Mouse (Mus musculus) ES-Bruce4 (cell line): Measurements from ENCODE around the gene Ambra1.

Source experiments
- CTCF ChIP-seq: IDR thresholded peaks from one replicate; pipeline ENCODE4 v1.8.1; 2011; ENCODE audit warnings: low read depth, low read length
- EP300 ChIP-seq: IDR thresholded peaks from 2 replicates; pipeline ENCODE4 v1.6.1; 2011; ENCODE audit warnings: low read depth, low read length; ENCODE audit not compliant: insufficient read depth
- POLR2A ChIP-seq: IDR thresholded peaks from one replicate; pipeline ENCODE4 v1.8.1; 2011; ENCODE audit warnings: low read length; ENCODE audit not compliant: insufficient read depth

- TF ChIP-seq CTCF (no peak), POLR2A (no peak), EP300 (no peak)
These were observed 124.6 kb downstream of the Ambra1 start for GRCm38 (mm10) chr2:91854575-91854974.
